Mouse (Mus musculus): Measurements from ENCODE around the gene Ssr1. TPM values are rescaled to one million over a fixed set of nuclear protein-coding genes. Genes with fewer than 3 reads are reported as not detected.
A peak's percentile ranks its signal among the peaks of the same experiment; 100 is the strongest.

Gene Ssr1
- polyA plus RNA-seq, 1 experiment from 2014 or later: 67.2 TPM

DNA sequence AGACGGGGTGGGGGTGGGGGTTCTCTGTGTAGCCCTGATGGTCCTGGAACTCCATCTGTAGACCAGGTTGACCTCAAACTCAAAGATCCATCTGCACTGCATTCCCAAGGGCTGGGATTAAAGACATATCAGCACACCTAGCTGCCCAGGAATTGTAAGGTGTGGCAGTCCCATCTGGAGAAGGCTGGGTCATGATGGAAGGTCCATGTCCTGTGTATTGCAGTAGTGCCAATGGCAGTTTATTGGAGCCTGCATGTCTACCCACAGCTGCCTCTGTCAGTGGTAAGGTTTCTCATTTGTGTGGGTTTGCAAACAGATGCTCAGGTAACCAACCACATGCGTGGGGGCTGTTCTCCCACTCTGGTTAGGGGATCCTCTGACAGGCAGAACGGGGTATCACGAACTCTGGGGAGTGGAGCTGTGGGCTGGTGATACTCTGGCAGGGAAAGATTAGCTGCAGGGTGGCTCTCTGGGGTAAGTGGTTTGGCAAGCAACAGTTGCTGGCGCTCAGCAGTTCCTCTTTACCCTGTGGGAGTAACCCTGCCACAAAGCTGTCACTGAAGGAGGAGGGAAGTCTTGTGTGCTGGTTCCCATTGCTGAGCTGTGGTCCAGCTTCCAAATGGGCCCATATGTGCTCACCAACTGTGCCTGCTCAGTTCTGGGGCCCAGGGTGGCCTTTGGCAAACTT lies 15.8 kb upstream of the Ssr1 start:
- no peaks in the 10 kb centered on the region for H3K27me3 ChIP-seq
- no peak overlapping the region for H3K4me2 ChIP-seq
- no peaks in the 10 kb centered on the region for H3K9me3 ChIP-seq
- no peak for ATAC-seq (ENCODE audit: low FRiP score)
- no peak overlapping the region for H3K4me3 ChIP-seq
- no peak overlapping the region for H3K27ac ChIP-seq
- H3K4me1 ChIP-seq (replicated peaks): no peaks in the 10 kb centered on the region
- 90% methylated on average over 5 of the region's 5 CpGs for WGBS
- H3K36me3 ChIP-seq: no peaks in the 10 kb centered on the region
- no peak overlapping the region for H3K9ac ChIP-seq

- H3K4me2 ChIP-seq: no peak overlapping the region
- H3K27me3 ChIP-seq: no peaks in the 10 kb centered on the region
- no peaks in the 10 kb centered on the region for H3K36me3 ChIP-seq
- H3K4me1 ChIP-seq (replicated peaks): no peaks in the 10 kb centered on the region
- no peak overlapping the region for H3K9ac ChIP-seq
- no peak overlapping the region for H3K4me3 ChIP-seq
- no peak overlapping the region for H3K27ac ChIP-seq
- H3K9me3 ChIP-seq: no peaks in the 10 kb centered on the region
- ATAC-seq (ENCODE audit: low FRiP score): no peak
- WGBS: 91% methylated on average over 2 of the region's 2 CpGs
Observed at GRCm38 (mm10) chr13:38007972-38008371, 14.0 kb upstream of the Ssr1 start.

DNA sequence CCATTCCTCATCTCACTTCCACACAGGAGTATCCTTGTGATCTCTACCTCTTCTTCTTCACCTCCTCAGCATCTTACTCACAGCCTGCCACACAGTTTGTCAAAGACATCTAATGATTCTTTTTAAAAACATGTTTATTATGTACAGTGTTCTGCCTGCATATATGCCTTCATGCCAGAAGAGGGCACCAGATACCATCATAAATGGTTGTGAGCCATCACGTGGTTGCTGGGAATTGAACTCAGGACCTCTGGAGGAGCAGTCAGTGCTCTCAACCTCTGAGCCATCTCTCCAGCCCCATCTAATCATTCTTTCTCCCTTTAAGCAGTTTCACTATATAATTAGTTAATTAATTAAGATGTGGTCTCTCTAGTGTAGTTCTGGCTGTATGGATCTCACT lies 8.4 kb upstream of the Ssr1 start:
- H3K4me2 ChIP-seq: no peak overlapping the region
- 44% methylated on average over 1 of the region's 1 CpGs for WGBS
- no peak for ATAC-seq (ENCODE audit: low FRiP score)

DNA sequence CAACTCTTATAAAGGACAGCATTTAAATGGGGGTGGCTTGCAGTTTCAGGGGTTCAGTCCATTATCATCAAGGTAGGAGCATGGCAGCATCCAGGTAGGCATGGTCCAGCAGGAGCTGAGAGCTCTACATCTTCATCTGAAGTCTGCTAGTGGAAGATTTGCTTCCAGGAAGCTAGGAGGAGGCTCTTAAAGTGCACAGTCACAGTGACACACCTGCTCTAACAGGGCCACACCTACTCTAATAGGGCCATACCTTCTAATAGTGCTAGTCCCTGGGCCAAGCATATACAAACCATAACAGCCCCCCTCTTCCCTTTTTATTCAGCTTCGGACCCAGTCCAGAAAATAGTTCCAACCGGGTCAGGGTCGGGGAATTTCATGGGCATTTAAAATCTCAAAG lies 5.7 kb upstream of the Ssr1 start:
- Histone ChIP-seq H3K9me3 (no peaks in the 10 kb centered on the region), H3K27me3 (peaks cover 6% of the 10 kb centered on the region; the same call in 1 of the 2 replicates), H3K9ac (no peak overlapping the region), H3K36me3 (no peaks in the 10 kb centered on the region), H3K4me1 (replicated peaks) (0 out of 2 replicates have a peak, but pooled peaks cover 2% of the 10 kb centered on the region), H3K4me3 (no peak overlapping the region), H3K27ac (no peak overlapping the region), H3K4me2 (no peak overlapping the region)
- no peak for ATAC-seq (ENCODE audit: low FRiP score)
- WGBS: 76% methylated on average over 3 of the region's 3 CpGs

More for the DNA sequence above, 8.4 kb upstream of the Ssr1 start:
- Histone ChIP-seq H3K4me1 (replicated peaks) (no peaks in the 10 kb centered on the region), H3K9me3 (no peaks in the 10 kb centered on the region), H3K9ac (no peak overlapping the region), H3K27ac (no peak overlapping the region), H3K27me3 (peaks cover 6% of the 10 kb centered on the region; the same call in 1 of the 2 replicates), H3K4me3 (no peak overlapping the region), H3K36me3 (no peaks in the 10 kb centered on the region)

DNA sequence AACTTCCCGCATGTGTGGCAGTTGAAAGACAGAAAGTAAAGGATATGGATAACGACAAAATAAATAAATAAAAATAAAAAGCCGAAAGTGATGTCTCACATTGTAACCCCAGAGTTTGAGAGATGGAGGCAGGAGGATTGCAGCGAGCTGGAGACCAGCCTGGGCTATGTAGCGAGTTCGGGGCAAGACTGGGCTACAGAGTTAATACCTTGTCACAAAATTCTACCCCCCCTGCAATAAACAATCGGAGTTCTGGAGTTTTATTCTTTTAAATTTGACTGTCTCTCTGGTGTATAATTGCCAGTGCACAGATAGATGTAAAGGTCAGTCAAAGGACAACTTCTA lies 360 bp upstream of the Ssr1 start:
- H3K27ac ChIP-seq: peak overlapping the region; percentile 96
- H3K27me3 ChIP-seq: no peaks in the 10 kb centered on the region
- H3K4me1 ChIP-seq (replicated peaks): peaks cover 17% of the 10 kb centered on the region
- ATAC-seq (ENCODE audit: low FRiP score): peak; percentile 68
- H3K36me3 ChIP-seq: peaks cover 21% of the 10 kb centered on the region
- peak overlapping the region; percentile 54 for H3K4me2 ChIP-seq
- no peaks in the 10 kb centered on the region for H3K9me3 ChIP-seq
- peak overlapping the region; percentile 68 for H3K9ac ChIP-seq
- H3K4me3 ChIP-seq: peak overlapping the region; percentile 89
- 24% methylated on average over 7 of the region's 7 CpGs for WGBS

GRCm38 (mm10) chr13:37993376-37993703 lies 677 bp downstream of the Ssr1 start:
- Histone ChIP-seq H3K4me2 (peak overlapping the region; percentile 69), H3K27me3 (no peaks in the 10 kb centered on the region), H3K4me1 (replicated peaks) (peaks cover 17% of the 10 kb centered on the region), H3K36me3 (peaks cover 31% of the 10 kb centered on the region), H3K9me3 (no peaks in the 10 kb centered on the region), H3K9ac (peak overlapping the region; percentile 95), H3K4me3 (peak overlapping the region; percentile 89), H3K27ac (peak overlapping the region; percentile 96)
- under 1% methylated on average over 17 of the region's 17 CpGs for WGBS
- ATAC-seq (ENCODE audit: low FRiP score): no peak

GRCm38 (mm10) chr13:37992638-37993371 lies 1.2 kb downstream of the Ssr1 start:
- Histone ChIP-seq H3K27me3 (no peaks in the 10 kb centered on the region), H3K27ac (no peak overlapping the region), H3K9me3 (no peaks in the 10 kb centered on the region), H3K4me3 (peak overlapping the region; percentile 89), H3K9ac (peak overlapping the region; percentile 95), H3K4me1 (replicated peaks) (peaks cover 17% of the 10 kb centered on the region), H3K36me3 (peaks cover 37% of the 10 kb centered on the region), H3K4me2 (peak overlapping the region; percentile 69)
- no peak for ATAC-seq (ENCODE audit: low FRiP score)
- WGBS: 16% methylated on average over 10 of the region's 10 CpGs

- H3K4me2 ChIP-seq: no peak overlapping the region
- H3K4me1 ChIP-seq (replicated peaks): peaks cover 15% of the 10 kb centered on the region
- 96% methylated on average over 8 of the region's 8 CpGs for WGBS
- no peaks in the 10 kb centered on the region for H3K27me3 ChIP-seq
- ATAC-seq (ENCODE audit: low FRiP score): no peak
- no peak overlapping the region for H3K9ac ChIP-seq
- H3K27ac ChIP-seq: no peak overlapping the region
- H3K36me3 ChIP-seq: peaks cover 64% of the 10 kb centered on the region
- no peaks in the 10 kb centered on the region for H3K9me3 ChIP-seq
- no peak overlapping the region for H3K4me3 ChIP-seq
Observed at GRCm38 (mm10) chr13:37989701-37990100, 4.3 kb downstream of the Ssr1 start.

DNA sequence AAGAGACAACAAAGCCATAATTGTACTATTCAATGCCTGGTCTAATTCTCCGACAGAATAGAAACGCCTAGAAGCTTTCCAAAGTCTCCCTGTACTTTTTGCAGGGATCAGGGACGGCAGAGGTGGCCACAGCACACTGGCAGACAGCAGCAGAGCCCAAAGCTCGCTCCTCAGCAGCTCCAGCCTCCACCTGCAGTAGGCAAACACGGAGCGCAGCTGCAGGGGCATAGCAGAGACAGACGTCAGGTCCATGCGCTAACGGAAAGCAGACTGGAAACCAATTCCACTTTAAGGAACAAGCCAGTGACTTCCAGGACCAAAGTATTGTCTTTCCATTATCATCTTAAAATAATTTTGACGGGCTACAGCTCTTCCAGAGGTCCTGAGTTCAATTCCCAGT lies 7.9 kb downstream of the Ssr1 start:
- Histone ChIP-seq H3K9me3 (no peaks in the 10 kb centered on the region), H3K4me2 (no peak overlapping the region), H3K9ac (no peak overlapping the region), H3K4me3 (no peak overlapping the region), H3K36me3 (peaks cover 93% of the 10 kb centered on the region), H3K27me3 (no peaks in the 10 kb centered on the region), H3K4me1 (replicated peaks) (no peaks in the 10 kb centered on the region), H3K27ac (no peak overlapping the region)
- WGBS: 84% methylated on average over 10 of the region's 10 CpGs
- ATAC-seq (ENCODE audit: low FRiP score): no peak

GRCm38 (mm10) chr13:37981063-37981462 lies 13.0 kb downstream of the Ssr1 start:
- Histone ChIP-seq H3K27me3 (no peaks in the 10 kb centered on the region), H3K36me3 (peaks cover 85% of the 10 kb centered on the region), H3K9me3 (no peaks in the 10 kb centered on the region), H3K4me3 (no peak overlapping the region), H3K4me2 (no peak overlapping the region), H3K27ac (no peak overlapping the region), H3K4me1 (replicated peaks) (no peaks in the 10 kb centered on the region), H3K9ac (no peak overlapping the region)
- no peak for ATAC-seq (ENCODE audit: low FRiP score)
- WGBS: 95% methylated on average over 5 of the region's 5 CpGs

DNA sequence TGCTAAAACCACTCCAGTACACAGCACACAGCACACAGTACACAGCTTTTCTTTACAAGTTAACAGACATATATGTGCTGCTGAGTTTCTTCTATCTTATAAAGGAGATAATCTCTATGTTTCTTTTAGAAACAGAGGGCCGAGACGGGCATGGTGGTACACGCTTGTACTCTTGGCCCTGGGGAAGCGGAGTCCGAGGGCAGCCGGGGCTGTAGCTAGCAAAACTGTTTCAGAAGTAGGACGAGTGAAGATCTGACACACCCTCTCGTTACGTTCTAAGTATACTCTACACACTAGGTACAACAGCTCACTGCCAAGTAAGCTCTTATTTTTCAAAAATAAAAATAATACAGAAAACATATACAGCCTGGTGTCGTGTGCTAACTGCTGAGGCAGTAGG lies 13.7 kb downstream of the Ssr1 start:
- WGBS: 97% methylated on average over 10 of the region's 10 CpGs
- H3K27me3 ChIP-seq: no peaks in the 10 kb centered on the region
- no peak overlapping the region for H3K4me3 ChIP-seq
- H3K27ac ChIP-seq: no peak overlapping the region
- H3K4me2 ChIP-seq: no peak overlapping the region
- ATAC-seq (ENCODE audit: low FRiP score): no peak
- H3K36me3 ChIP-seq: peaks cover 80% of the 10 kb centered on the region
- H3K9ac ChIP-seq: no peak overlapping the region
- H3K9me3 ChIP-seq: no peaks in the 10 kb centered on the region
- H3K4me1 ChIP-seq (replicated peaks): no peaks in the 10 kb centered on the region

DNA sequence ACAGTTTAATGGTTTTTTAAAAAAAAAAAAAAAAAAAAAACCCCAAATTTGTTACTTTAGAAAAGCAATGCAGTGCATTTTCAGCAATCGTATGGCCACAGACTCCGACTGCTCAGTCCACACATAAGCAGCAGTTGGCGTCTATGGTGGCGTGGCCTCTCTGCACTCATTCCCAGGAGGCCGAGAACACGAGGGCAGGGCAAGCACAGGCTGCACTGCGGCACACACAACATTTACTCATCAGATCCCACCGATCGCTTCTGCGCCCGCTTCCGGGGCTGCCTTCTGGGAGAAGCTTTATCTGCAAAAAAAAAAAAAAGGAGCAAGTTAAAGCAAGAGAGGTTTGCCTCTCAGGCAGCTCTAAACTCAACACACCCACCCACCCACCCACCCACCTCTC lies 14.5 kb downstream of the Ssr1 start:
- H3K27ac ChIP-seq: no peak overlapping the region
- WGBS: 93% methylated on average over 12 of the region's 12 CpGs

GRCm38 (mm10) chr13:37974731-37975130 lies 19.3 kb downstream of the Ssr1 start:
- Histone ChIP-seq H3K27ac (no peak overlapping the region), H3K4me3 (no peak overlapping the region), H3K36me3 (peaks cover 37% of the 10 kb centered on the region), H3K9me3 (no peaks in the 10 kb centered on the region), H3K27me3 (no peaks in the 10 kb centered on the region), H3K4me2 (no peak overlapping the region), H3K9ac (no peak overlapping the region), H3K4me1 (replicated peaks) (no peaks in the 10 kb centered on the region; the same call in 1 of the 2 replicates)
- 91% methylated on average over 5 of the region's 5 CpGs for WGBS
- ATAC-seq (ENCODE audit: low FRiP score): no peak

More for the DNA sequence above, 14.5 kb downstream of the Ssr1 start:
- Histone ChIP-seq H3K36me3 (peaks cover 76% of the 10 kb centered on the region), H3K4me3 (no peak overlapping the region), H3K27me3 (no peaks in the 10 kb centered on the region), H3K4me1 (replicated peaks) (no peaks in the 10 kb centered on the region), H3K9me3 (no peaks in the 10 kb centered on the region), H3K4me2 (no peak overlapping the region), H3K9ac (no peak overlapping the region)
- no peak for ATAC-seq (ENCODE audit: low FRiP score)

Data from hindbrain, embryonic 13.5 days (tissue).